Mouse (Mus musculus): Measurements from ENCODE around the gene Zmiz1.
A peak's percentile ranks its signal among the peaks of the same experiment; 100 is the strongest.

Zmiz1 gene

DNA sequence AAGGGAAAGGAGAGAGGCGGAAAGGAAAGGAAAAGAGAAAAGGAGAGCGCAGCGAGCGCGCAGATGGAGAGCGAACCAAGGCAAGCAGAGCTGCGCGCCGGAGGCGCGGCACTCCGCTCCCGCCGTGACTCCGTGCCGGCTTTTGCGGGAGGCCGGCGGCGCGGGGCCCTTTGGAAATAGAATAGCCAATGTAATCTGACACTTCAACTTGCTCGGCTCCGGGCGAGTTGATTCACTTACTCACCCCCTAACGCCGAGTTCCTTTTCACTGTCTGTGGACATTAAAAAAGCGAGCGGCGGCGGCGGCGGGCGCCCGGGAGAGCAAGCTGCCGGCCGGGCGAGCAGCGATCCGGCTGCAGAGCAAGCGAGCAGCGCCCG lies at the start of gene Zmiz1:
Gene Zmiz1 (plus strand): TSS at position 170 of the 378 bp plus-strand sequence.
- DNase-seq: peak; percentile 93 to 95

GRCm38 (mm10) chr14:25411848-25412527 lies 47.0 kb upstream of the Zmiz1 start:
- no peak for DNase-seq

- DNase-seq: no peak
These were observed 46.2 kb upstream of the Zmiz1 start for GRCm38 (mm10) chr14:25412811-25413210.

DNA sequence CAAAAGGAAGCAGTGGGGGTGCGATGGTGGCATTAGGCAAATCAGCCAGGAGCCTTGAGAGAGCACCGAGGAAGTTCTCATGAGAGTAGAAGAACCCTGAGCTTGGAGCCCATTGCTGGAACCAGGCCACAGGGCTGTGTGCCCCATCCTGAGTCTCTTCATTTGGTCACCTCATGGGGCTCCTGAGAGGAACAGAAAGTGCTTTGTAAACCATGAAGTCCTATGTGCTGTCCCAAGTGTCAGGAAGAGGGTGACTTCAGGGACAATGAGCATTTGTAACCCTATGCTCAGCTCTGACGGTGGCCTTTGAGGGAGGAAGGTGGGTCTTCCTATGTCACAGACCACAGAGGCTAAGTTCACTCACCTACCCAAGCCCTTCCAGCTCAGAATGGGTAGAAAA lies 45.5 kb upstream of the Zmiz1 start:
- DNase-seq: no peak

DNA sequence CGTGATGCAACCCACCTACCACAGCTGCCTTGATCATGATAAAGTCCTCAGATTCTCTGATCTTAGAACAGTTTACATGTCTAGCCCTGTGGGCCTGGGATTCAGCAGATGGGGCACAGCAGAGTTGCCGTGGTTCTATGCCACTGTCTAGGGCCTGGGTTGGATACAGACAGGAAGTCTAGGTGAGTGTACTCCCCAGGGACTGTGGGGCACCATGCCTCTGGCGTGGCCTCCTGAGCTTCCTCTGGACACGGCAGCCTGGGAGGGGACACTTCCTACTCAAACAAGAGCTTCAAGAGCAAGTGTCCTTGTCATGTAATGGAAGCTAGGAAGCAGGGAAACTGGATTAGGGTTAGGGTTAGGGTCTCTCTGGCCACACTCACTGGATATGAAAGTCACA lies 44.9 kb upstream of the Zmiz1 start:
- DNase-seq: no peak

- DNase-seq: no peak
These were observed 38.8 kb upstream of the Zmiz1 start for GRCm38 (mm10) chr14:25420001-25420690.

GRCm38 (mm10) chr14:25420987-25421386 lies 38.0 kb upstream of the Zmiz1 start:
- DNase-seq: peak; percentile 67 to 81

DNA sequence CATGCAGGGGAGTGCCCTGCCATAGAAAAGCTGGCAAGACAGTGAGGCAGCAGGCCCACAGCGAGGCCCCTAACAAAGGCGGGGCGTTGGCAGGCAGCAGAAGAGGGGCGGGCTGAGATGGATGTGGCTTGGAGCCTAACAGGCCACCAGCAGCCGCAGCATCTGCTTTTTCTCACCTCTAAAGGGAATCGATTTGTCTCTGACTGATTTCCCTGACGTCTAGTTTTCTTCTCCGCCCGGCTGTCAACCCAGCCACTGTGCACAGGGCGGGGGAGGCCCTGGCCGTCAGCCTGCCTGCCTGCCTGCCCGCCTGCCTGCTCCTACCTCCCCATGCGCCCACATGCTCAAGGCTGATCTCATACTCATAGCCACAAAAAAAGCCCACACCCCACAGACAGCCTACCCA lies 37.4 kb upstream of the Zmiz1 start:
- DNase-seq: peak; percentile 84 to 91

DNA sequence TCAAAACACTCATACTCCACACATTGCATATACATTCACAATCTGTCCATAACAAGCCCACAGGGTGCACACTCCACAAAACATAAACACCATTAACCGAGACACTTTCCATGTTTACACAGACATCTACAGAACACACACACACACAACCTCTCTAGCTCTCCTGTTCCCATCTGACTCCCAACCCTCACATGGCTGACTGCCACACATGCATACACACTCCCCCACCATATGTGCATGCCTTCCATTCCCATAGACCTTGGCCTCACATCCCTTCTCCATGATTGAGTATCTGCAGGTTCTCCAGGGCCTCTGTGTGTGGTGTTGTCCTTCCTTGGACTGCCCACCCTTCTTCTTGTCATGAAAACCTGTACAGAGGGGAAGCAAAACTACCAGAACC lies 36.0 kb upstream of the Zmiz1 start:
- DNase-seq: peak; percentile 54 to 62

- no peak for DNase-seq
These were observed 35.1 kb upstream of the Zmiz1 start for GRCm38 (mm10) chr14:25423721-25424443.

- peak; percentile 33 to 36 for DNase-seq
These were observed 20.7 kb upstream of the Zmiz1 start for GRCm38 (mm10) chr14:25438255-25438654.

GRCm38 (mm10) chr14:25440116-25440515 lies 18.9 kb upstream of the Zmiz1 start:
- DNase-seq: peak in 1 of 2 experiments; percentile 3

DNA sequence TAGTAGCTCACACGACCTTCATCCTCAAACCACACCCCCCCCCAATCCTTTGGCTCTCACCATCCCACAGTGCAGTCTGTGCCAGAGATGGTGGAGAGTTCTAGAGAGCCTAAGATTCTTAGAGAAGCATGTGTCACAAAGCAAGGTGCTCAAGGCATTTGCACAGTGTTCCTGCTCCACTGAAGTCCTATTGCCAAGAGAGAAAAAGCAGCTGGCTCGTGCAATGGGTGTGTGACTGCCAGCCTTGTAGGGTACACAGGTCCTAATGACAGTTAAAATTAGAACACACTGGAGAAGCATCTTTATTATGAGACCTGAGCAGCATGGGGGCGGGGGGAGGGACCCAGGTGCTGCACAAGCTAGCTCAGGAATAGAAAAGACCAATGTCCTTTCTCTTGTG lies 18.2 kb upstream of the Zmiz1 start:
- peak in 1 of 2 experiments; percentile 6 for DNase-seq

DNA sequence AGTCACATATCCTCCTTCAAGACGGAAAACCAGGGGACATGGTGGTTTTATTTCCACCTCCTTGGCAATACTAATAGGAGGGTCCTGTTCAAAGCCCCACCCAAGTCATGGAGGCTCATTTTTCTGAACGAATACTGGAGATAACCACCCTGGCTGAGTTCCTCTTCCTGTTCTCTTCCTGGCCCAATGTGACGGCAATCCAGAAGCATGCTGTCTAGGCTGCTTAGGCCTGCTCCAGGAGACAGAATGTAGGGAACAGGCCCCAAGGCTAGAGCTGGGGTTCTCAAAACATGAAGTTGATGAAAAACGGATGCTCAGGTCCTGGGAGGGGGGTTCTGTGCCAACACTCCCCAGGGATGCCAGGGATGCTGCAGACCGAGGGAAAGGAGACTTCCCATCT lies 17.5 kb upstream of the Zmiz1 start:
- DNase-seq: peak in 1 of 2 experiments; percentile 15

GRCm38 (mm10) chr14:25442676-25443075 lies 16.3 kb upstream of the Zmiz1 start:
- peak in 1 of 2 experiments; percentile 2 for DNase-seq

DNA sequence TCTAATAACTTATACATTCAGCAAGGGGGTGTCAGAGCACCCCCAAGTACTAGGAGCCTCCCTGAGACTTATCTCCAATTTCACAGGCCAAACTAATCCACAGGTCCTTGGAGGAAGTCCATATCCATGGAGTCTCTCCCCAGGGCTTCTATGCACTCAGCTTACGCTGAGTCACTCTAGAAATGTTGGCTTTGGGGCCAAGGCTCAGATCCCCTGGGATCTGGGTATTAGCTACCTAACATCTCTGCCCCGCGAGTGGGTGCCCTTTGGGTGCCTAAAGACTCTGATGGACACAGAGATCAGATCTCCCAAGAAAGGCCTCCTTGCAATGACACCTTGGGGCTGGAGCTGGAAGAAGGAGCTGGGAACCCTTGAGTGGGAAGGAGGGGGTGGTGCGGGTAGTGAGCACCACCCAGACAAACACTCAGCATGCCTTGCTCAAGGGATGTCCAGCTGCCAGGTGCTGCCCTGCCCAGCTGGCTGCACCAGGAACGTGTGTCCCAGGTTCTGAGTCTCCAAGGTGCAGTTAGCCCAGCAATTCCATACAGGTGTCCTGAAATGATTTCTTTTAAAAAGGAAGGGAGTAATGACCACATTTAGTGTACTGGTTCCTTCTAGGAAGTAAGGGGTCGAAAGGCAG lies 11.7 kb upstream of the Zmiz1 start:
- no peak for DNase-seq

DNA sequence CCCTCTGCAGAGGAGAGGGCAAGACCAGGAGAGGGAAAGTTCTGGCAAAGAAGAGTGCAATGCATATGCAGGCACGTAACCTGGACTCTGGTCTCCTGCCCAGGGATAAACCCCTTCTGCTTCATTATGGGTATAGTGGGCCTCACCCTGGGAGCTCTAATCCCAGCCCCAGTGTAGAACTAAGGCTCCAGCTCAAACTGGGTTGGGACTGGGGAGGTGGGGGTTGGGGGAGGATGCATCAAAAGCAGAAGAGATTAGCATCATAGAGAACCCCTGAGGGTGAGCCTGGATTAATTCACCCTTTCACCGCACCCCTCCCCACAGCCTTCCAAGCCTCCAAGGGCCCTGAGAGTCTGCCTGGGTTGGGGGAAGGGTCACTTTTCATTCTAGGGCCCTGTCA lies 10.5 kb upstream of the Zmiz1 start:
- DNase-seq: no peak

- DNase-seq: no peak
These were observed 7.8 kb upstream of the Zmiz1 start for GRCm38 (mm10) chr14:25451099-25451667.

DNA sequence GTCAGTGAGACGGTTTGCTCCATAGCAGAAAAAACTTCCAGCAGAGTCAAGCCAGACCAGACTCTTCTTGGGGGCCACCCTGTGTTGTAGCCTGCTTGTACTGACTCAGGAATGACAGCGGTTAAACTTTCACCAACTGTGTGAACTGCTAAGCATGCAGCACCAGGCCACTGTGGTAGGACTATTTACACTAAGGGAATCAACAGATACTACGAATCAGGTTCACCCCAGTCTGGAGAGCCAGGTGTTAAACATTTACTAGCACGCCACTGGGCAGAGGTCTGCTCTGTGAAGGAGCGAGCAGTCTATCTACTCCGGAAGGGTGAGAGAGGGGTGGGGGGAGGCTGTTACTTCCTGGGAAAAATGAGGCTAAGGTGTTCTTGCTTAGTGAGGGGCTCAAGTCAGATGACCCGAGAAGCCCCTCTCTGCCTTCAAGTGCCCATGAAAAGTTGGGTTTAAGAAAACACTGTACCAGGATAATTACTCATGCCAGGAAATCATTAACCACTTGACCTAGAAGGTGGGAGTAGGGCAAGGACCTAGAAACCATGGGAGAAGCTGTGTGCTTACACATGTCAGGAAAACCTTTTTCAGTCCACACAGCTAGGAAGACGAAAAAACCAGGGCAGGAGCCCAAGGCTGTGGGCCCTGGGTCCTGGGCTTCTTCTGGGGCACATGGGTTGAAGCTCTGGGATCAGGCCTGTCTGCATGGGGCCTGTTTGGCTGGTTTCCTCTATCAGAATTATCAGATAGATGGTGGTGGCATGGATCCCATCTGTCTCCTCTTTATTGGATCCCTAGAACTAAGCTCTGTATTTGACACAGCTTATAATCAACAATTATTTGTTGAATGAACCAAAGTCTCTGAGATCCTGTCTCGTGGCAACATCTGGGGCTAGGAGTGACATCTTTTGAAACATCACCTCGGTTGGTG lies 7.0 kb upstream of the Zmiz1 start:
- DNase-seq: peak in 1 of 2 experiments; percentile 3

- DNase-seq: peak in 1 of 2 experiments; percentile 3
These were observed 6.4 kb upstream of the Zmiz1 start for GRCm38 (mm10) chr14:25452633-25453025.

- peak; percentile 61 to 68 for DNase-seq
These were observed 4.8 kb upstream of the Zmiz1 start for GRCm38 (mm10) chr14:25454066-25454760.
